Mouse (Mus musculus) testis, adult 2 months (tissue): ENCODE measurements around the gene Hspa4.

Experiments used
- CTCF ChIP-seq: fragments of 200-500 bp; IDR thresholded peaks from 2 replicates; pipeline ENCODE4 v1.5.1; 2012; ENCODE audit warnings: low read depth, mild to moderate bottlenecking, inconsistent platforms, low read length, moderate library complexity; ENCODE audit not compliant: control insufficient read depth, insufficient read depth, insufficient replicate concordance
- POLR2A ChIP-seq: fragments of 200-500 bp; IDR thresholded peaks from 2 replicates; pipeline ENCODE4 v1.6.1; 2012; ENCODE audit warnings: low read depth, mild to moderate bottlenecking, inconsistent platforms, low read length, moderate library complexity; ENCODE audit not compliant: control insufficient read depth

DNA sequence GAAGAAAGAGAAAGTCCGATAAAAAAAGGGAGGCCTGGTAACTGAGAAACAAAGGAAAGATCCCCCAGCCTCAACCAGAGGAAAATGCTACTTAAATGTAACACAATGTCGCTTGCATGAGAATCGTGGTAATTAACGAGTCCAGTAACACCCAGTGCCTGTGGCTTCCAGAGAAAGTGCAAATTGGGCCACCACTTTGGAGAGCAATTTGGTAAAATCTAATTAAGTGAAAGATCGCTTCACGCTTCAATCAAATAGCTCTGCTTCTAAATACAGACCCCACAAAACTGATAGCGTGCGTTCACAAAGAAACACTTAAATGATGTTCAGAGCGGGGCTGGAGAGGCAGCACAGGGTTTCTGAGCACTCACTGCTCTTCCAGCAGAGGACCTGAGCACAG lies 89.4 kb downstream of the Hspa4 start:
- TF ChIP-seq POLR2A = no peak
- TF ChIP-seq CTCF = no peak
